Mouse (Mus musculus) left cerebral cortex, postnatal 25 days (tissue): ENCODE results near the gene Rnf114. TPM values are rescaled to one million over a fixed set of nuclear protein-coding genes. Genes with fewer than 3 reads are reported as not detected.

Source experiments
- DNase-seq, 2 experiments: peaks; one replicate each; pipeline ENCODE4 v3.0.0; 2022; ENCODE audit warnings: low spot score in 2 of 2, mixed read lengths in 1 of 2
- intact Hi-C: fragments of 180-260 bp; cut with DNase I; formaldehyde crosslinking; loops from one replicate; pipeline ENCODE4 v1.15.1; 2025
- total RNA-seq, 2 experiments: library from RNA; stranded (reverse); gene quantifications; 2 replicates each; pipeline ENCODE4 v1.2.3; 2021

Gene Rnf114
- 10 to 100 TPM; 59.7 to 61.3 TPM for total RNA-seq

- DNase-seq, result peak in 1 of 2 experiments; percentile 41
- intact Hi-C loops, result loop anchor here (5.0 kb wide), 1 partner anchor 70 kb away; the partner anchor contains the start of gene Slc9a8
These were observed at the start of gene Rnf114 for GRCm38 (mm10) chr2:167491757-167492708. TSS of gene Rnf114 (plus strand) at chr2:167492645.

GRCm38 (mm10) chr2:167443411-167444193 is 48.8 kb upstream of the Rnf114 start:
- intact Hi-C loops, result no loop called here
- DNase-seq, result no peak

GRCm38 (mm10) chr2:167445911-167446780 is 46.3 kb upstream of the Rnf114 start:
- DNase-seq, result no peak
- intact Hi-C loops, result no loop called here

GRCm38 (mm10) chr2:167447207-167447606 is 45.2 kb upstream of the Rnf114 start:
- intact Hi-C loops, result no loop called here
- no peak for DNase-seq

- intact Hi-C loops, result no loop called here
- DNase-seq, result no peak
These were observed 44.8 kb upstream of the Rnf114 start for GRCm38 (mm10) chr2:167447629-167448028.

- intact Hi-C loops, result no loop called here
- no peak for DNase-seq
These were observed 42.8 kb upstream of the Rnf114 start for GRCm38 (mm10) chr2:167449331-167450275.

- no peak for DNase-seq
- intact Hi-C loops, result no loop called here
These were observed 41.8 kb upstream of the Rnf114 start for GRCm38 (mm10) chr2:167450647-167451046.

- intact Hi-C loops, result no loop called here
- DNase-seq, result no peak
These were observed 38.6 kb upstream of the Rnf114 start for GRCm38 (mm10) chr2:167453814-167454213.

- DNase-seq, result no peak
These were observed 36.0 kb upstream of the Rnf114 start for GRCm38 (mm10) chr2:167456361-167457020.

GRCm38 (mm10) chr2:167457213-167457612 is 35.2 kb upstream of the Rnf114 start:
- intact Hi-C loops, result no loop called here
- DNase-seq, result no peak

More at GRCm38 (mm10) chr2:167456361-167457020, 36.0 kb upstream of the Rnf114 start:
- intact Hi-C loops, result no loop called here

GRCm38 (mm10) chr2:167458548-167458947 is 33.9 kb upstream of the Rnf114 start:
- no peak for DNase-seq
- intact Hi-C loops, result no loop called here

GRCm38 (mm10) chr2:167459071-167459865 is 33.2 kb upstream of the Rnf114 start:
- no peak for DNase-seq
- intact Hi-C loops, result no loop called here

- intact Hi-C loops, result loop anchor here (2.0 kb wide), 1 partner anchor 184 kb away; no protein-coding TSS in a partner anchor
- peak in 1 of 2 experiments; percentile 38 for DNase-seq
These were observed 29.5 kb upstream of the Rnf114 start for GRCm38 (mm10) chr2:167462954-167463353.

- DNase-seq, result no peak
- intact Hi-C loops, result loop anchor here (2.0 kb wide), 1 partner anchor 185 kb away; no protein-coding TSS in a partner anchor
These were observed 28.6 kb upstream of the Rnf114 start for GRCm38 (mm10) chr2:167463802-167464201.

GRCm38 (mm10) chr2:167465951-167466350 is 26.5 kb upstream of the Rnf114 start:
- intact Hi-C loops, result no loop called here
- no peak for DNase-seq

- DNase-seq, result no peak
- intact Hi-C loops, result no loop called here
These were observed 25.2 kb upstream of the Rnf114 start for GRCm38 (mm10) chr2:167467214-167467613.

- DNase-seq, result no peak
- intact Hi-C loops, result no loop called here
These were observed 24.0 kb upstream of the Rnf114 start for GRCm38 (mm10) chr2:167468444-167468843.
